Mouse (Mus musculus) bone marrow, adult 2 months (tissue): ENCODE data around the gene Hal. TPM values are rescaled to one million over a fixed set of nuclear protein-coding genes. Genes with fewer than 3 reads are reported as not detected.

ENCODE experiments used
- H3K27ac ChIP-seq: fragments of 200-500 bp; 2 replicates; pipeline ENCODE4 v1.5.1; 2012; ENCODE audit warnings: low read depth, mild to moderate bottlenecking, control low read depth, inconsistent platforms, low read length; ENCODE audit not compliant: control insufficient read depth, poor library complexity, insufficient read depth
- H3K4me1 ChIP-seq: fragments of 200-500 bp; 2 replicates; pipeline ENCODE4 v1.6.1; 2011; ENCODE audit warnings: low read length; ENCODE audit not compliant: control insufficient read depth, insufficient read depth
- H3K4me3 ChIP-seq: fragments of 200-500 bp; replicated peaks from 2 replicates; pipeline ENCODE3; 2011; ENCODE audit warnings: mild to moderate bottlenecking, low read depth, low read length, control low read depth; ENCODE audit not compliant: control insufficient read depth
- CTCF ChIP-seq: fragments of 200-500 bp; IDR thresholded peaks from 2 replicates; pipeline ENCODE4 v1.5.1; 2011; ENCODE audit warnings: low read length, control low read depth; ENCODE audit not compliant: control insufficient read depth, insufficient read depth
- POLR2A ChIP-seq: fragments of 200-500 bp; IDR thresholded peaks from 2 replicates; pipeline ENCODE4 v1.6.1; 2011; ENCODE audit warnings: low read depth, mild to moderate bottlenecking, control low read depth, low read length, borderline replicate concordance; ENCODE audit not compliant: control insufficient read depth
- WGBS: fragments of 180-500 bp; shearing (Covaris S2); methylation state at CpG from one replicate; pipeline ENCODE4 v1.1.7; 2018; 5-methylcytosine and 5-hydroxymethylcytosine counted together
- polyA plus RNA-seq: library from polyadenylated mRNA; stranded (reverse); fragments of >200 nt; gene quantifications from 2 replicates; pipeline ENCODE4 v1.2.4, GENCODE M21; 2011; ENCODE audit warnings: low replicate concordance; ENCODE audit not compliant: missing spikeins, insufficient read depth, insufficient read length

The Hal gene
- polyA plus RNA-seq, 1 experiment: 6.1 TPM

- no peak for TF ChIP-seq POLR2A
- no peak for TF ChIP-seq CTCF
- WGBS: 65% methylated on average over 10 of the region's 10 CpGs
- no peak overlapping the region for H3K27ac ChIP-seq
- no peaks in the 10 kb centered on the region; the same call in none of the 2 replicates for H3K4me1 ChIP-seq
- H3K4me3 ChIP-seq: no peak overlapping the region
Observed at GRCm38 (mm10) chr10:93501346-93501745, 12.8 kb downstream of the Hal start.

- 70% methylated on average over 7 of the region's 7 CpGs for WGBS
- Histone ChIP-seq H3K4me3 (no peak overlapping the region), H3K27ac (no peak overlapping the region), H3K4me1 (no peaks in the 10 kb centered on the region)
- TF ChIP-seq CTCF (no peak), POLR2A (no peak)
Observed at GRCm38 (mm10) chr10:93508383-93508970, 19.9 kb downstream of the Hal start.

- 73% methylated on average over 15 of the region's 15 CpGs for WGBS
- Histone ChIP-seq H3K27ac (no peak overlapping the region), H3K4me3 (no peak overlapping the region), H3K4me1 (no peaks in the 10 kb centered on the region)
- TF ChIP-seq CTCF (no peak), POLR2A (no peak)
Observed at GRCm38 (mm10) chr10:93509532-93510153, 21.1 kb downstream of the Hal start.

- Histone ChIP-seq H3K4me3 (no peak overlapping the region), H3K27ac (no peak overlapping the region), H3K4me1 (no peaks in the 10 kb centered on the region)
- WGBS: 36% methylated on average over 1 of the region's 1 CpGs
- TF ChIP-seq POLR2A (no peak), CTCF (no peak)
Observed at GRCm38 (mm10) chr10:93515419-93515818, 26.9 kb downstream of the Hal start.

GRCm38 (mm10) chr10:93515927-93516326 is 27.4 kb downstream of the Hal start:
- 84% methylated on average over 12 of the region's 12 CpGs for WGBS
- TF ChIP-seq CTCF (no peak), POLR2A (no peak)
- Histone ChIP-seq H3K27ac (no peak overlapping the region), H3K4me1 (no peaks in the 10 kb centered on the region; the same call in 1 of the 2 replicates), H3K4me3 (no peak overlapping the region)

GRCm38 (mm10) chr10:93517754-93518153 is 29.2 kb downstream of the Hal start:
- Histone ChIP-seq H3K4me3 (no peak overlapping the region), H3K27ac (no peak overlapping the region), H3K4me1 (no peaks in the 10 kb centered on the region; the same call in 1 of the 2 replicates)
- TF ChIP-seq POLR2A: no peak
- WGBS: 49% methylated on average over 4 of the region's 4 CpGs

GRCm38 (mm10) chr10:93518186-93518585 is 29.6 kb downstream of the Hal start:
- Histone ChIP-seq H3K4me1 (no peaks in the 10 kb centered on the region; the same call in 1 of the 2 replicates), H3K4me3 (no peak overlapping the region), H3K27ac (no peak overlapping the region)
- TF ChIP-seq CTCF (no peak), POLR2A (no peak)
- 83% methylated on average over 4 of the region's 4 CpGs for WGBS

- no peaks in the 10 kb centered on the region; the same call in 1 of the 2 replicates for H3K4me1 ChIP-seq
- no peak overlapping the region for H3K4me3 ChIP-seq
- WGBS: 84% methylated on average over 2 of the region's 2 CpGs
- H3K27ac ChIP-seq: no peak overlapping the region
- TF ChIP-seq CTCF: no peak
- TF ChIP-seq POLR2A: no peak
Observed at GRCm38 (mm10) chr10:93518620-93519019, 30.1 kb downstream of the Hal start.
